Mouse (Mus musculus) forebrain, embryonic 16.5 days (tissue): Measurements from ENCODE around the gene Vmn1r211. TPM values are rescaled to one million over a fixed set of nuclear protein-coding genes. Genes with fewer than 3 reads are reported as not detected.
"Not testable (repeated sequence)": the region's sequence is repeated elsewhere in the genome, so short reads cannot be mapped to it uniquely, and the experiment has no call there.

Experiments
- ATAC-seq: fragments of 200-750 bp; cut with Nextera tagmentation; 2 replicates; pipeline ENCODE4 v1.8.0; 2017; ENCODE audit warnings: mild to moderate bottlenecking, moderate library complexity
- H3K27ac ChIP-seq: fragments of 300-500 bp; sonication (generic); 2 replicates; pipeline ENCODE4 v1.5.1; 2014; ENCODE audit warnings: low read length, control low read depth
- H3K27me3 ChIP-seq: fragments of 300-500 bp; sonication (generic); replicated peaks from 2 replicates; pipeline ENCODE4 v1.6.1; 2014; ENCODE audit warnings: low read length; ENCODE audit not compliant: control insufficient read depth, insufficient read depth
- H3K36me3 ChIP-seq: fragments of 300-500 bp; sonication (generic); 2 replicates; pipeline ENCODE4 v1.6.1; 2014; ENCODE audit not compliant: control insufficient read depth, insufficient read depth
- H3K4me1 ChIP-seq: fragments of 300-500 bp; sonication (generic); replicated peaks from 2 replicates; pipeline ENCODE4 v1.6.1; 2014; ENCODE audit warnings: low read length; ENCODE audit not compliant: control insufficient read depth, insufficient read depth
- H3K4me2 ChIP-seq: fragments of 300-500 bp; sonication (generic); 2 replicates; pipeline ENCODE4 v1.6.1; 2014; ENCODE audit warnings: mild to moderate bottlenecking, low read length, control low read depth
- H3K4me3 ChIP-seq: fragments of 300-500 bp; sonication (generic); replicated peaks from 2 replicates; pipeline ENCODE4 v1.5.1; 2014; ENCODE audit warnings: mild to moderate bottlenecking, low read length, control low read depth
- H3K9ac ChIP-seq: fragments of 300-500 bp; sonication (generic); replicated peaks from 2 replicates; pipeline ENCODE4 v1.6.1; 2014; ENCODE audit warnings: low read depth, low read length, control low read depth
- H3K9me3 ChIP-seq: fragments of 300-500 bp; sonication (generic); 2 replicates; pipeline ENCODE4 v1.6.1; 2016; ENCODE audit warnings: low read length; ENCODE audit not compliant: control insufficient read depth
- WGBS: fragments of 180-500 bp; shearing (Covaris S2); extraction: QIAGEN DNeasy Blood & Tissue Kit; methylation state at CpG from one replicate; pipeline ENCODE4 v1.1.7; 2014; 5-methylcytosine and 5-hydroxymethylcytosine counted together
- polyA plus RNA-seq: library from polyadenylated mRNA; unstranded; fragments of >200 nt; fragmentation: Nextera tagmentation; extraction: Ambion mirVana; gene quantifications from 2 replicates; pipeline ENCODE4 v1.2.1, GENCODE M21; 2015

Vmn1r211 gene
- not detected in 2 replicates for polyA plus RNA-seq

DNA sequence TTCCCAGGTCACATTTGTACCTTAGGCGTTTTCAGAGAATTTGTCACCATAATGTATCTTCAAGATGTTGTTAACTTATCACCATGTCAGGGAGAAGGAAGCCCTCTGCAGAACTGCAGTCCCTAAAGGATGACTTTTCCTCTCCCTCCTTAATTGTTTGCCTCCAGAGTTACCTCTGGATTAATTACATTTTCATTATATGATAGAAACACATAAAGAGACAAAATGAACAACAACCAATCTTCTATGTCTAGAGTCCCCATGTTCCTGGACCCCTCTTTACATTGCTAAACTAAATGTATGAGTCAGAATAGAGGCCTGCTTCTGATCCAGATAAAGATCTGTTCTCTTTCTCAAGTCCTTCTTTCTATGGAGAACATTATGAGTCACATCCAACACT lies at the start of gene Vmn1r211:
Gene Vmn1r211 (minus strand): TSS at position 101 of the 400 bp plus-strand sequence.
- Histone ChIP-seq H3K27ac (no peak within 1 kb of the TSS), H3K4me2 (no peak within 1 kb of the TSS), H3K4me3 (no peak within 1 kb of the TSS), H3K9ac (no peak within 1 kb of the TSS), H3K9me3 (no peaks in the 10 kb centered on the region), H3K4me1 (no peaks in the 10 kb centered on the region), H3K27me3 (no peaks in the 10 kb centered on the region), H3K36me3 (no peaks in the 10 kb centered on the region)
- WGBS: 92% methylated on average over 1 of the region's 1 CpGs
- no peak for ATAC-seq

DNA sequence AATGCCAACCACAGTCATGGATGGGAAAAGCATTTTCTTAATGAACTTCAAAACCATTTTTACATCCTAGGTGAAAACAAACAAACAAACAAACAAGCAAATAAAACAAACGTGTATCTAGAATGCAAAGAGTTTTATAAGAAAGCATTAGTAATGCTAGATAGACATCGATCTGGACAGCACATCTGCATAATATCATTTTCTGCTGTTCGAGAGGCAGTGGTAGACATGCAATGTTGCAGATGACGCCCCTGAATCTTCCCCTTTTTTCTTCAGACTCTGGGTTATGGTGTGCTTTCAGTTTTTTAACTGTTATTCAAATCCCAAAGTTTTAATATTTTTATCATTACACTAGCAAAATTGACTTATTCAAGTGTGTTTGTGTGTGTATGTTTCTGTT lies 26.7 kb upstream of the Vmn1r211 start, which contains the start of gene Vmn1r212:
Gene Vmn1r212 (minus strand): TSS at position 101 of the 400 bp plus-strand sequence.
- Histone ChIP-seq H3K9me3 (no peaks in the 10 kb centered on the region), H3K27me3 (no peaks in the 10 kb centered on the region), H3K4me2 (no peak within 1 kb of the TSS), H3K4me1 (no peaks in the 10 kb centered on the region), H3K4me3 (no peak within 1 kb of the TSS), H3K27ac (no peak within 1 kb of the TSS), H3K36me3 (no peaks in the 10 kb centered on the region), H3K9ac (no peak within 1 kb of the TSS)
- no peak for ATAC-seq
- WGBS: 87% methylated on average over 4 of the region's 4 CpGs

DNA sequence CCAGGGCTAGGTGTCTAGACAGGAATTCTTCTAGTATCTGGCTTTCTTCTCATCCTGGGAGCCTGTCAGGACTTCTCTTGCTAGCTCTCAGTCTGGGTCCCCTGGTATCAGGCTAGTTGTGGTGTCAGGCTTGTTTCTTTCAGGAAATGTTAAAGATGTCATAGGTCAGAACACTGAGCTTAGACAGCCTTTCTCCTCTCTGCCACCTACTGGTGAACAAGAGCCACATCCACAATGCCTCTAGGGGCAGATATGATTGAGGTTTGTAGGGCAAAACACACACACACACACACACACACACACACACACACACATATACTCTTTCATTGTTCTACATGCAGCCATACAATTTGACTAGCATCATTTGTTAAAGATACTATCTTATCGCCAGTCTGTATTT lies 21.9 kb upstream of the Vmn1r211 start:
- Histone ChIP-seq H3K4me1 (no peaks in the 10 kb centered on the region), H3K27me3 (no peaks in the 10 kb centered on the region), H3K9ac (no peak overlapping the region), H3K4me3 (no peak overlapping the region), H3K36me3 (no peaks in the 10 kb centered on the region), H3K4me2 (no peak overlapping the region), H3K9me3 (no peaks in the 10 kb centered on the region), H3K27ac (no peak overlapping the region)
- no peak for ATAC-seq
- WGBS: 86% methylated on average over 1 of the region's 1 CpGs

DNA sequence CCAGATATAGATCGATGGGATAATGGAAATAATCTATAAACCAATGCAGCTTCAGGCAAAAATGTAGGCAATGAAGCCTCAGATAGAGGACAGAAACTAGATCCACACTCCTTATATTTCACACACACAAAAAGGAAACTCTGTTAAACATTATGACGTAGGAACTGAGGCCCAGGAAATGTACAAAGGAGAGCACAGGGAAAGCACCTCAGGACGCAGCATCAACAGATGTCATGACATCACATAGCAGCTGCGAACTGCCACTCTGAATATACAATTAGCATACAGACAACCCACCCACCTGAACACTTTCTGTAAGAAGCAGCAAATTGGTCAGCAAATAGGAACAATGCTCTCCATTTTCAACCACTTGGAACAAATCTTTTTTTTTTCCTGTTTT lies 2.6 kb downstream of the Vmn1r211 start:
- no peak overlapping the region for H3K27ac ChIP-seq
- no peaks in the 10 kb centered on the region for H3K27me3 ChIP-seq
- no peaks in the 10 kb centered on the region for H3K9me3 ChIP-seq
- 72% methylated on average over 4 of the region's 4 CpGs for WGBS
- ATAC-seq: no peak
- no peak overlapping the region for H3K4me3 ChIP-seq
- no peak overlapping the region for H3K4me2 ChIP-seq
- no peak overlapping the region for H3K9ac ChIP-seq
- H3K4me1 ChIP-seq: no peaks in the 10 kb centered on the region
- H3K36me3 ChIP-seq: no peaks in the 10 kb centered on the region

DNA sequence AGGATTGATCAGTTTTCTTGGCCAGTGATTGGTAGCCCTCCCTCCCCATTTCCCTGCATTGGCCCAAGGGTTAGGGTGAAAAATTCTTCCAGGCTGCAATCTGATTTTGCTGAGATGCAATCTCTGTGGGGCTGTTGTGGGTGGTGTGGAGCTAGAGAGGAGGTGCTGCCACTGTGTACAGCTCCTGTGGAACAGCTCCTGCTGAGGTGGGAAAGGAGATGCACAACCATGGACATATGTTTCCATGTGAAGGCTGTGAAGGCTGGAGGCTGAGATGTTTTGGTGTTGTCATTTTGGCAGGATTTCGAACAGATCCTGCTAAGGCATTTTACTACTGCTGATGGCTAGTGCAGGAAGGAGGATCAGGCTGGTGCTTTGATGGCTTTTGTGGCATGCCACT lies 10.6 kb downstream of the Vmn1r211 start:
- no peaks in the 10 kb centered on the region for H3K36me3 ChIP-seq
- ATAC-seq: no peak
- 61% methylated on average over 1 of the region's 1 CpGs for WGBS
- no peak overlapping the region for H3K4me2 ChIP-seq
- H3K27me3 ChIP-seq: no peaks in the 10 kb centered on the region
- H3K4me3 ChIP-seq: no peak overlapping the region
- no peaks in the 10 kb centered on the region for H3K9me3 ChIP-seq
- H3K27ac ChIP-seq: no peak overlapping the region
- no peak overlapping the region for H3K9ac ChIP-seq
- no peaks in the 10 kb centered on the region for H3K4me1 ChIP-seq

DNA sequence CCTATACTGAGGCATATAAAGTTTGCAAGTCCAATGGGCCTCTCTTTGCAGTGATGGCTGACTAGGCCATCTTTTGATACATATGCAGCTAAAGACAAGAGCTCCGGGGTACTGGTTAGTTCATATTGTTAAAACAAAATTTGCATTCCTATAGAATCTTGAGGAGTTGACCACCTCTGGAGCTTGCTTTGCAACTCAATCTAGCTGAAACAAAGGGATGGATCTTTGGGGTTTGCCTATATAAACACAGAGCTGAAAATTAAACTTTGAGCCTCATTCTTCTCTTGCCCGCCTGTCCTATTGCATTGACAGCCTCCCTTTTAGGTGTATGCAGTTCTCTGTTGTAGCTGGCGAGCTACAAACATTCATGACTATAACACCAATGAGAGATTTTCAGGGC lies 13.1 kb downstream of the Vmn1r211 start:
- not testable (repeated sequence) for H3K4me1 ChIP-seq, H3K4me3 ChIP-seq, H3K9ac ChIP-seq, H3K9me3 ChIP-seq, H3K27ac ChIP-seq, H3K4me2 ChIP-seq, ATAC-seq, H3K36me3 ChIP-seq, H3K27me3 ChIP-seq
- 39% methylated on average over 3 of the region's 3 CpGs for WGBS

DNA sequence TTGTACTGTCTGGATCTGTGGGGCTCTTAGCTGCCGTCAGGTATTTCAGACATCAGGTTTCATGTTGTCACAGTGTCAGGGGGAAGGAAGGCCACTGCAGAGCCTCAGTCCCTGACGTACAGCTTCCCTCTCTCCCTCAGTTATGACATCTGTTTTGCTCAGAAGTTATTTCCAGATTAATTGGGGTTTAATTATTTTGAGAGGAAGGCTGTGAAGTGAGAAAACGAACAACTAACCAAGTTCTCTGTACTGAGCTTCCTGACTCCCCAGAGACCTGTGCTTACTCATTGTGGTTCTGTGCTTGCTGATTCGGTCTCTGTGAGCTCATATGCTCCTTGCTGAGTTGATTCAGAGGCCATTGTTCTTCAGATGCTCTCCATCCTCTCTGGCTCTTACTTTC lies 26.1 kb downstream of the Vmn1r211 start, which contains the start of gene Vmn1r210:
Gene Vmn1r210 (minus strand): TSS at position 101 of the 400 bp plus-strand sequence.
- Histone ChIP-seq H3K4me3 (no peak within 1 kb of the TSS), H3K4me1 (no peaks in the 10 kb centered on the region), H3K9me3 (no peaks in the 10 kb centered on the region), H3K27ac (no peak within 1 kb of the TSS), H3K4me2 (no peak within 1 kb of the TSS), H3K36me3 (no peaks in the 10 kb centered on the region), H3K9ac (no peak within 1 kb of the TSS), H3K27me3 (no peaks in the 10 kb centered on the region)
- ATAC-seq: no peak
- WGBS: 72% methylated on average over 4 of the region's 4 CpGs

DNA sequence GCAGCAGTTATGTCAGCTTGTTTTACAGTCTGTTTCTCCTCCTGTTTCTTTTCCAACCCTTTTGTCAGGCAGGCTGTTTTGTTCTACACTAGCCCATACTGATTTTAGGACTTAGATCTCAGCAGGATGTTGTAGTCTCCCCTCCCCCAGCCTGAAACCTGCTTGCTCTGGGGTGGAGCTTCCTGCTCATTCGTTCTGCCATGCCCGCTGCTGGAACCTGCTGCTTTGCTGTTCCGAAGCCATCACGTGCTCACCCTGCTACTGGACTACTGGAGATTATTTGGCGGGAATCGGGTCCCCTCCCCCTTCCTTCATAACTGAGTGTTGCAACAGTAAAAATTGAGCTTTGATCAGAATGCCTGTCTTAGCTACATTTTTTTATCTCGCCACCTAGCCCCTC lies 28.0 kb downstream of the Vmn1r211 start:
- WGBS: 40% methylated on average over 7 of the region's 7 CpGs
- H3K36me3 ChIP-seq, H3K4me2 ChIP-seq, H3K4me3 ChIP-seq, H3K27ac ChIP-seq, H3K4me1 ChIP-seq, H3K27me3 ChIP-seq, H3K9ac ChIP-seq, ATAC-seq, H3K9me3 ChIP-seq: not testable (repeated sequence)

DNA sequence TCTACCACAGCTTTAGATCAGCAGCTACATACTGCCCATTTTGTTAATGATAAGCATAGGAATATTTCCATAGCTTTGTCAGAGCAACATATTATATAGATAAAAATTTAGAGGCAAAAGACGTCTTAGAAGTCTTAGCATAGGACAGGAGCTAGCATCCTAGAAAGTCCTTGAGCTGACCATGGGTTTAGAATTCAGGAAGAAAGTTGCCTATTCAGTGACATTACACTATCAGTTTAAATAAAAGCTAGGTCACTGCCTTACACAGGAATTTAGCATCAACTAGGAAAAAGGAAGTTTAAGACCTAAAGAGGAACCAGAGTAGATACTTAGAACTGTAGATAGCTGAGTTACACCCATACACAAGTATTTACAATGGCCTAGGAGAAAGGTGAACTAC lies 35.8 kb downstream of the Vmn1r211 start:
- H3K27me3 ChIP-seq, H3K9ac ChIP-seq, H3K9me3 ChIP-seq, ATAC-seq, H3K4me2 ChIP-seq, H3K36me3 ChIP-seq, H3K27ac ChIP-seq, H3K4me3 ChIP-seq, H3K4me1 ChIP-seq: not testable (repeated sequence)
- WGBS: 93% methylated on average over 1 of the region's 1 CpGs

DNA sequence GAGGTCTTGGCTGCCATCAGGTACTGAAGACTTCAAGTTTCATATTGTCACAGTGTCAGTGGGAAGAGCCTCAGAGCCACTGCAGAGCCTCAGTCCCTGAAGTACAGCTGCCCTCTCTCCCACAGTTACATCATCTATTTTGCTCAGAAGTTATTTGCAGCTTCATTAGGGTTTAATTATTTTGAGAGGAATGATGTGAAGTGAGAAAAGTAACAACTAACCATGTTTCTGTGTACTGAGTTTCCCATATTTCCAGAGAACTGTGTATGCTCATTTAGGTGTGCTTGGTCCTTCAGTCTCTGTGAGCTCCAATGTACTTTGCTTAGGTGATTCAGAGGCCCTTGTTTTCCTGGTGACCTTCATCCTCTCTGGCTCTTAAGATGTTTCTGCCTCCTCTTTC lies 47.8 kb downstream of the Vmn1r211 start, which contains the start of gene Vmn1r209:
Gene Vmn1r209 (minus strand): TSS at position 101 of the 400 bp plus-strand sequence.
- H3K36me3 ChIP-seq, H3K27me3 ChIP-seq, ATAC-seq, H3K9ac ChIP-seq, H3K4me1 ChIP-seq, H3K4me3 ChIP-seq, H3K4me2 ChIP-seq, H3K9me3 ChIP-seq, H3K27ac ChIP-seq: not testable (repeated sequence)
